Mouse (Mus musculus) embryonic facial prominence, embryonic 15.5 days (tissue): Measurements from ENCODE around the gene Skap1. TPM values are rescaled to one million over a fixed set of nuclear protein-coding genes. Genes with fewer than 3 reads are reported as not detected.

Experiments
- ATAC-seq: fragments of 200-750 bp; cut with Nextera tagmentation; 2 replicates; pipeline ENCODE4 v1.8.0; 2017; ENCODE audit warnings: low read depth, moderate TSS enrichment; ENCODE audit not compliant: insufficient number of reproducible peaks, low FRiP score, low TSS enrichment
- H3K27ac ChIP-seq: fragments of 300-500 bp; sonication (generic); replicated peaks from 2 replicates; pipeline ENCODE4 v1.5.1; 2015; ENCODE audit warnings: mild to moderate bottlenecking, inconsistent platforms
- H3K27me3 ChIP-seq: fragments of 300-500 bp; sonication (generic); 2 replicates; pipeline ENCODE4 v1.6.1; 2015; ENCODE audit warnings: inconsistent platforms
- H3K36me3 ChIP-seq: fragments of 300-500 bp; sonication (generic); 2 replicates; pipeline ENCODE4 v1.6.1; 2015; ENCODE audit warnings: mild to moderate bottlenecking, inconsistent platforms
- H3K4me1 ChIP-seq: fragments of 300-500 bp; sonication (generic); 2 replicates; pipeline ENCODE4 v1.6.1; 2015; ENCODE audit warnings: inconsistent platforms
- H3K4me2 ChIP-seq: fragments of 300-500 bp; sonication (generic); replicated peaks from 2 replicates; pipeline ENCODE4 v1.6.1; 2015; ENCODE audit warnings: mild to moderate bottlenecking, inconsistent platforms
- H3K4me3 ChIP-seq: fragments of 300-500 bp; sonication (generic); replicated peaks from 2 replicates; pipeline ENCODE4 v1.5.1; 2015; ENCODE audit warnings: mild to moderate bottlenecking, inconsistent platforms
- H3K9ac ChIP-seq: fragments of 300-500 bp; sonication (generic); 2 replicates; pipeline ENCODE4 v1.6.1; 2015; ENCODE audit warnings: inconsistent platforms
- H3K9me3 ChIP-seq: fragments of 300-500 bp; sonication (generic); replicated peaks from 2 replicates; pipeline ENCODE4 v1.6.1; 2016; ENCODE audit warnings: inconsistent platforms
- WGBS: fragments of 180-500 bp; shearing (Covaris S2); methylation state at CpG from one replicate; pipeline ENCODE4 v1.1.7; 2015; 5-methylcytosine and 5-hydroxymethylcytosine counted together
- polyA plus RNA-seq: library from polyadenylated mRNA; unstranded; fragments of >200 nt; fragmentation: Nextera tagmentation; extraction: Ambion mirVana; gene quantifications from 2 replicates; pipeline ENCODE4 v1.2.1, GENCODE M21; 2015

Skap1 gene
- polyA plus RNA-seq, 1 experiment from 2014 or later, result 2.3 TPM

DNA sequence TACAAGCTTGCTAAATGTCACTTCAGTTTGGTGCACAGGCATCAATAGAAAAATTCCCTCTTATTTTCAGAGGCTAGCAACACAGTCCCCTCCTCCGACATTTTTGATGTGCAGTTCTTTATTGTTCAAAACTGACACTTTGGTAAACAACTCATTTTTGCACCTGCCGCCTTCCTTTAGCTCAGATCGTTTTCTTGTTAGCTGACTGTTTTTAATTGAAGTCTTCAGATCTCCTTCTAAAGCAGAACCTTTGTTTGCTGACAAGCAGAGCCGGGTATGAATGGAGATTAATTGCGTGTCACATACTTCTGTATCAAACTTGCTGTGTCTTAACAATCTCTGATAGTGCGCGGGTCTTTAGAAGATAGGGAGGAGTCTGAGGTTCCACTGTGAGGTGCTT, 2.0 kb downstream of the Skap1 start:
- Histone ChIP-seq H3K9ac (no peak overlapping the region), H3K9me3 (no peaks in the 10 kb centered on the region), H3K36me3 (no peaks in the 10 kb centered on the region), H3K27ac (no peak overlapping the region), H3K4me1 (peaks cover 8% of the 10 kb centered on the region), H3K4me3 (no peak overlapping the region), H3K27me3 (peaks cover 49% of the 10 kb centered on the region), H3K4me2 (no peak overlapping the region)
- WGBS, result 52% methylated on average over 7 of the region's 7 CpGs
- no peak for ATAC-seq

DNA sequence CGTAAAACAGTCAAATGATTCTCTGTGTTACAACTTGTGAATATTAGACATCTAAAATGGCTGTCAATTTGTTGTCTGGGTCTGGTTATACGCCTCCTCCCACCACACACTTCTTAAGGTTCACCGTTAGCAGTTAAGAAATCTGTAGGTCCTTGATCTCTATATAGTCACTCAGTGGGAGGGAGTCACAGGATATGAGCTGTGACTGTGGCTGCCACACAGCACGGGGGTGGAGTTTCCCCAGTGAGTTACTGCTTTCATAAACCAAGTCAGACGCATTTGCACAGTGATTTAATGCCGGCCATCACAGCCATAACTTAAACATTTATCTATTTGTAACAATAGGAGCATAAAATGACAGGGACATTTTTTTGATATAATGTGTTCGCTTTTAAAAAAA, 2.6 kb downstream of the Skap1 start:
- no peak overlapping the region for H3K9ac ChIP-seq
- no peak for ATAC-seq
- no peak overlapping the region for H3K4me2 ChIP-seq
- peaks cover 8% of the 10 kb centered on the region for H3K4me1 ChIP-seq
- H3K36me3 ChIP-seq, result no peaks in the 10 kb centered on the region
- peaks cover 42% of the 10 kb centered on the region for H3K27me3 ChIP-seq
- H3K27ac ChIP-seq, result no peak overlapping the region
- 37% methylated on average over 7 of the region's 7 CpGs for WGBS
- no peaks in the 10 kb centered on the region for H3K9me3 ChIP-seq
- H3K4me3 ChIP-seq, result no peak overlapping the region

DNA sequence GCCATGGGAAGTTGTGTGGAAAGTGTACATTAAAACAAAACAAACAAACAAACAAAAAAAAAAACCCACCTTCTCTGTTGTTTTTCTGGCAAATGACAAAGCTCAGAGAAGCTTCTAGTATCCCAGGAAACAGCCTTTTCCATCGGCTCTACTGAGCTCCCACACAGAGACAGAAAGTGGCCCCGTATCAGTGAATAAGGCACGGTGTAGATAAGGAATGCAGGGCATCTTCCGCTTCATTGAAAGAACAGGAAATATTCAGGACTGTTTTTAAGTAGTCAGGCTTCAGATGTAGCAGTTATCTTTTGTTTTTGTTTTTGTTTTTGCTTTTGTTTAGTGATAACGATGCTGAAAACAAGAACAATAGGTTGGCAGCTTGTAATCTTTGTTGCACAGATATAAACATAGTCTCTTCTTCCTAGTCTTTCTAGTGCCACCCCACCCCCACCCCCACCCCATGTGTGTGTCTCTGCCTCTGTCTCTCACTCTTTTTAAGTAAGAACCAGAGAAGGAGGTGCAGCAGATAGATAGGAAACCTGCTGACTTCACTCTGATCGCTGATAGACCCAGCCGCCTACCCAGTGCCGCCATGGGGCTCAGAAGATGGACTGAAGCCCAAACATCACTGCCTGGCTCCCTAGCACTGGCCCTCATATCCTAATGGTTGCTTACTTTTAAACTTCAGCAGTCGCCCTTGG, 3.8 kb downstream of the Skap1 start:
- 61% methylated on average over 9 of the region's 9 CpGs for WGBS
- H3K9me3 ChIP-seq, result no peaks in the 10 kb centered on the region
- H3K27me3 ChIP-seq, result peaks cover 30% of the 10 kb centered on the region
- no peaks in the 10 kb centered on the region for H3K36me3 ChIP-seq
- no peak overlapping the region for H3K4me3 ChIP-seq
- H3K27ac ChIP-seq, result no peak overlapping the region
- no peak overlapping the region for H3K4me2 ChIP-seq
- H3K9ac ChIP-seq, result no peak overlapping the region
- H3K4me1 ChIP-seq, result peaks cover 8% of the 10 kb centered on the region
- ATAC-seq, result no peak

DNA sequence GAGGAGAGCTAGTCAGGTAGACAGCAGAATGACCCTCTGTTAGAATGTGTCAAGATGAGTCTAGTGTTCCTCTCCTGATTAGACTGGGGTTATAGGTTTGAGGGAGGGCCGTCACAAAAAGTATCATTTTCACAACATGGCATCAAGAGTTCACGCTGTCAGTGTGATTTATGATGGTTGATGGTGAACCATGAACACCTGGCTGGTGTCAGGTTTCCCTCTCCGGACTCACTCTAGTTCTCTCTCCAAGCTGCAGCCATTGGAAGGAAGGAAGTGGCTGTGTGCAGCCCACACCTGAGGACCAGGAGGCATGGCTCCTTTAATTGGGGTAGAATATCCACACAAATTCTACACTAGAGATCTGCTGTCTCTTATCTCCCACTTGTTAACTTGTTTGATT, 18.3 kb downstream of the Skap1 start:
- Histone ChIP-seq H3K4me3 (no peak overlapping the region), H3K9me3 (no peaks in the 10 kb centered on the region), H3K4me2 (no peak overlapping the region), H3K27me3 (no peaks in the 10 kb centered on the region), H3K27ac (no peak overlapping the region), H3K36me3 (no peaks in the 10 kb centered on the region), H3K4me1 (no peaks in the 10 kb centered on the region), H3K9ac (no peak overlapping the region)
- 66% methylated on average over 3 of the region's 3 CpGs for WGBS
- no peak for ATAC-seq

DNA sequence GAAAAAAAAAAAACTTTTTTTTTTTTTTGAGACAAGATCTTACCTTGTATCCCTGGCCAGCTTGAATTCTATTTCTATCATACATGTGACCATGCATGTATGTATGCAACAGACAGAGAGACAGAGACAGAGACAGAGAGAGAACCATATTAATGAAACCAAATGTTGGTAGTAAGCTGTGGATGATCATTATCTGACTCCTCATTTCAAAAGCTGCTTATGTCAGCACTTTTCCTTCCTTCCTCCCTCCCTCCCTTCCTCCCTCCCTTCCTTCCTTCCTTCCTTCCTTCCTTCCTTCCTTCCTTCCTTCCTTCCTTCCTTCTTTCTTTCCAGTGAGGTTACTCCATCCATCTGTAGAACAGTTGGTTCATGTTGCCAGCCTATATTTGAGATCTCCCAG, 18.8 kb downstream of the Skap1 start:
- ATAC-seq, result no peak

DNA sequence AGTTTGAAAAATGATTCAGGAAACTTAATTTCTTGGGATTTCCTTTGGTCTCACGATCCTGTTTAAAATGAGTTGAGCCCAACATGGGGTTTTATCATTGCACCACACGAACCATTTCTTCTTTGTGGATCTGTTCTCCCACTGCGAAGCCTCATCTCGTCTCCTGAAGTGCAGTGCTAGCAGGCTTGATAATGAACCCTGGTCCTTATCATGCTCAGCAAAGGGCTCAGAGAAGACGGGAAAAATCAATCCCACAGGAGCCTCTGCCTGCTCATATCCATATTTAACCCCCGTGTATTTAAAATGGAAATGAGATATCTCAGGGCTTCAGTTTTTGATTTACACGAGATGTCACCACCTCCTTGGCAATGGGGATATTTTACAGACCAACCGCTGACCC, 34.1 kb downstream of the Skap1 start:
- no peak overlapping the region for H3K9ac ChIP-seq
- H3K27ac ChIP-seq, result no peak overlapping the region
- no peaks in the 10 kb centered on the region for H3K36me3 ChIP-seq
- no peaks in the 10 kb centered on the region for H3K27me3 ChIP-seq
- H3K4me3 ChIP-seq, result no peak overlapping the region
- WGBS, result 64% methylated on average over 8 of the region's 8 CpGs
- ATAC-seq, result no peak
- H3K4me1 ChIP-seq, result no peaks in the 10 kb centered on the region
- no peaks in the 10 kb centered on the region for H3K9me3 ChIP-seq
- H3K4me2 ChIP-seq, result no peak overlapping the region

More for the DNA sequence above, 18.8 kb downstream of the Skap1 start:
- Histone ChIP-seq H3K4me2 (no peak overlapping the region), H3K36me3 (no peaks in the 10 kb centered on the region), H3K9me3 (no peaks in the 10 kb centered on the region), H3K4me1 (no peaks in the 10 kb centered on the region), H3K4me3 (no peak overlapping the region), H3K27ac (no peak overlapping the region), H3K27me3 (no peaks in the 10 kb centered on the region), H3K9ac (no peak overlapping the region)

DNA sequence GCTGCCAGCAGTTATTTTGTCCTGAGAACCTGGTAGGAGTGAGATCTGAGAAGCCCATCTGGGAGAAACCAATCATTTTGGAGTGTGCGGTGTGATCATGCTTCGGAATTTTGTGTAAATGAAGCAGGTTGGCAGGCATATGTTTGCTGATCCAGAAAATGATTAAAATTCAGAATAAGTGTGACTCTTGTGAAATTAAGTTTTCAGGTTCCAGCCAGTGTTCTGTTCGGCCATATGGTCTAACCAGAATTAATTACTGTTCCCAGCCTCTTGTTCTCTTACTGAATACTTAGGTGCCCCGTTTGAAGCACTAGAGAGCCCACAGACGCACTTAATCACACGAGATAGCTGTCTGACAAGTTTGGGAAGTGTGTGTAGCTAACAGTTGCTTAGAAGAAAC, 36.6 kb downstream of the Skap1 start:
- Histone ChIP-seq H3K4me2 (no peak overlapping the region), H3K27ac (no peak overlapping the region), H3K9ac (no peak overlapping the region), H3K27me3 (no peaks in the 10 kb centered on the region), H3K4me3 (no peak overlapping the region), H3K36me3 (no peaks in the 10 kb centered on the region), H3K9me3 (no peaks in the 10 kb centered on the region), H3K4me1 (no peaks in the 10 kb centered on the region)
- ATAC-seq, result no peak
- 59% methylated on average over 6 of the region's 6 CpGs for WGBS

DNA sequence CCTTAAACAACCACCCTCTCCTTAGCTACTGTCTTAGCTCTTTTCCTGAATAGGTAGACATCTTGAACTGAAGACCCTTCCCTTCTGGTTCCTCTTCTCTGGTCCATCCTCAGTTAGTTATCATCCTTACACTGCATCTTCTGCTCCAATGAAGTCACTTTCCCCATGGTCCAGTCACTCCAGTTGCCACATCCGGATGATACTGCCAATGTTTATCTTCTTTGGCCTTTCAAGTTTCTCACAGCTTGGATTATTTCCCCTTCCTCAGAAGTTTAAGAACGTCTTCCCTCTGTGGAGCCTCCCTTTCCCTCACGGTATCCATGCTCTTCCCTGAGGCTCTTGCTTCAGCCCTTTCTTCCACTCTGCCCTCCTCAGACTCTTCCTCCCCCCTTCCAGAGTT, 38.6 kb downstream of the Skap1 start:
- Histone ChIP-seq H3K4me1 (no peaks in the 10 kb centered on the region), H3K4me3 (no peak overlapping the region), H3K27ac (no peak overlapping the region), H3K36me3 (no peaks in the 10 kb centered on the region), H3K9ac (no peak overlapping the region), H3K4me2 (no peak overlapping the region), H3K27me3 (no peaks in the 10 kb centered on the region), H3K9me3 (no peaks in the 10 kb centered on the region)
- 71% methylated on average over 3 of the region's 3 CpGs for WGBS
- no peak for ATAC-seq

DNA sequence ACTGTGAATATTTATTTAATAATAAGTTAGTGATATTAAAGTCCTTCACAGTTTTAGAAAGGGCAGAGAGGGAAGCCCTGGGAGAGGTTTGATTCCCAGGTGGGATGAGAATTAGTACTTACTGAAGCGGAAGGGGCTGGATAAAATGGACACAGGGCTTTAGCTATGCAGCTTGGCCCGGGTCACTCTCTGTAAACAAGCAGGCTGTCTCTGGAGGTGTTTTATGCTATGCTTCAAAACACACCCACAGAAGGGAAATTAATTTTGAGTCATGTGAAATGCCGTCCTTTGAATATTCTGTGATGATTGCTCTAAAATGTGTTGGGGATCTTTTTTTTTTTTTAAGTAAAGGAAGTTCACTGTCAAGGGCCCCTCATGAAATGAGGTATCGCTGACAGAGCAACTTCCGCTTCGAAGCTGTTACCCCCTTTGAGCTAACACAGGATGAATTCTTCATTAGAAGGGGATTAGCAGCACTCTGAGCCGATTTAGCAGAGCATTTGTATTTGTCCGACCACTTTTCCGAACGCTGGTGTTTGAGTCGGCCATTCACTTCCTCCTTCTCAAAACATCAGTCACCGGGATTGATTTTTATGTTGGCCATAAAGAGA, 40.2 kb downstream of the Skap1 start:
- WGBS, result 63% methylated on average over 12 of the region's 12 CpGs
- Histone ChIP-seq H3K9ac (no peak overlapping the region), H3K27ac (no peak overlapping the region), H3K4me1 (no peaks in the 10 kb centered on the region), H3K4me2 (no peak overlapping the region), H3K27me3 (no peaks in the 10 kb centered on the region), H3K9me3 (no peaks in the 10 kb centered on the region), H3K4me3 (no peak overlapping the region), H3K36me3 (no peaks in the 10 kb centered on the region)
- no peak for ATAC-seq

DNA sequence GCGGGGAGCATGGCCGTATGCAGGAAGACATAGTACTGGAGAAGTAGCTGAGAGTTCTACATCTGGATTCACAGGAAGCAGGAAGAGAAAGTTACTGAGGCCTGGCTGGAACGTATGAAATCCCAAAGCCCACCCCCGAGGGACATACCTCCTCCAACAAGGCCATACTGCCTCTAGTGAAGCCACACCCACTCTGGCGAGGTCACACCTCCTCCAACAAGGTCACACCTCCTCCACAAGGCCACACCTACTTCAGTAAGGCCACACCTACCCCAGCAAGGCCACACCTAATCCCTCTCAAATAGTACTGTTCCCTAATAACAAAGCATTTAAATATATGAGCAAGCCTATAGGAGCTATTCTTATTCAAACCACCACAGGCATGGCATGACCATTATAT, 41.4 kb downstream of the Skap1 start:
- H3K27me3 ChIP-seq, result no peaks in the 10 kb centered on the region
- no peak overlapping the region for H3K4me2 ChIP-seq
- no peak overlapping the region for H3K27ac ChIP-seq
- H3K9ac ChIP-seq, result no peak overlapping the region
- no peaks in the 10 kb centered on the region for H3K4me1 ChIP-seq
- WGBS, result 71% methylated on average over 5 of the region's 5 CpGs
- no peaks in the 10 kb centered on the region for H3K36me3 ChIP-seq
- no peak overlapping the region for H3K4me3 ChIP-seq
- no peaks in the 10 kb centered on the region for H3K9me3 ChIP-seq
- no peak for ATAC-seq

DNA sequence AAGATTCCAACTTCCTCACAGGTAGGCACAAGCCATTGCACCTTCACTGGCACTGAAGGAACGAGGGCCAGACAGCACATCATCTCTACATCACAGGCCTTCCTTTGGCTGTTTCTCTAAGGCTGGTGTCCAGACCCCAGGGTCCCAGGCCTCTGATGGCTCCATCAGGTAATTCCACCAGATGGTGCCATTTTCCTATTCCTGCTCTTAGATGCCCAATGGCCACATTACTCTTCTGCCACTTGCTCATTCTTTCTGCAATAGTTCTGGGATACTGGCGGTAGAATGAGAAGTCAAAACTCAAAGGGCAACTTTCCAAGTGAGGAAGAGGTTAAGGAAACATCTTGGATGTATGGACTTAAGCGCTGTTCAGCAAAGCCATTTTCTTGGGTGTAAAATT, 50.8 kb downstream of the Skap1 start:
- H3K27me3 ChIP-seq, result no peaks in the 10 kb centered on the region; the same call in 1 of the 2 replicates
- no peaks in the 10 kb centered on the region for H3K4me1 ChIP-seq
- H3K4me2 ChIP-seq, result no peak overlapping the region
- no peak for ATAC-seq
- H3K4me3 ChIP-seq, result no peak overlapping the region
- no peaks in the 10 kb centered on the region for H3K36me3 ChIP-seq
- WGBS, result 91% methylated on average over 3 of the region's 3 CpGs
- no peaks in the 10 kb centered on the region for H3K9me3 ChIP-seq
- H3K9ac ChIP-seq, result no peak overlapping the region
- H3K27ac ChIP-seq, result no peak overlapping the region

DNA sequence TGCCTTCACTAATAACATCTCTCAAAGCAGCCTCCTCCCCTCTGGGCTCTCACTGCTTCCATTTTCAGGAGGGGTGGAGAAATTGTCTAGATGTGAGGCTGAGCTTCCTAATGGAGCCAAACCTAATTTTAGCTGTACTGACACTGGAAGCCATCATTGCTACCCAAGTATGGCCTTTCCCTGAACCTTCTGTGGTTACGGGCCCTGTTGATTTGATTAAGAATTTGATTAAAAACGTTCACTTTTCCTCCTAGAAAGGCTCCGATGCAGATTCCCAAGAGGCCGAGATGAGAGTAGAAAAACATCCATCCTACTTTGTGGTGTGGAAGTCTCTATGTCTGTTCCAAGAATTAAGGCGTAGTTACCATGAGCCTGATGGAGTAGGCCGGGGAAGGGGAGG, 60.1 kb downstream of the Skap1 start:
- Histone ChIP-seq H3K27me3 (no peaks in the 10 kb centered on the region), H3K9ac (no peak overlapping the region), H3K27ac (no peak overlapping the region), H3K4me3 (no peak overlapping the region), H3K36me3 (no peaks in the 10 kb centered on the region), H3K9me3 (no peaks in the 10 kb centered on the region), H3K4me2 (no peak overlapping the region), H3K4me1 (no peaks in the 10 kb centered on the region)
- WGBS, result 45% methylated on average over 6 of the region's 6 CpGs
- no peak for ATAC-seq
